Mouse (Mus musculus) midbrain, embryonic 16.5 days (tissue): ENCODE measurements around the gene Rsl24d1. TPM values are rescaled to one million over a fixed set of nuclear protein-coding genes. Genes with fewer than 3 reads are reported as not detected.
"Not testable (repeated sequence)": the region's sequence is repeated elsewhere in the genome, so short reads cannot be mapped to it uniquely, and the experiment has no call there.

Source experiments
- ATAC-seq: fragments of 200-750 bp; cut with Nextera tagmentation; 2 replicates; pipeline ENCODE4 v1.8.0; 2017; ENCODE audit warnings: moderate TSS enrichment
- H3K27ac ChIP-seq: fragments of 300-500 bp; sonication (generic); 2 replicates; pipeline ENCODE4 v1.5.1; 2014; ENCODE audit warnings: mild to moderate bottlenecking, low read length, mixed read lengths
- H3K27me3 ChIP-seq: fragments of 300-500 bp; sonication (generic); 2 replicates; pipeline ENCODE4 v1.6.1; 2014; ENCODE audit warnings: low read depth, low read length, mixed read lengths; ENCODE audit not compliant: control insufficient read depth, insufficient read depth
- H3K36me3 ChIP-seq: fragments of 300-500 bp; sonication (generic); 2 replicates; pipeline ENCODE4 v1.6.1; 2014; ENCODE audit warnings: mild to moderate bottlenecking, low read length, moderate library complexity, mixed read lengths; ENCODE audit not compliant: control insufficient read depth, insufficient read depth
- H3K4me1 ChIP-seq: fragments of 300-500 bp; sonication (generic); 2 replicates; pipeline ENCODE4 v1.6.1; 2014; ENCODE audit warnings: mild to moderate bottlenecking, low read length, mixed read lengths; ENCODE audit not compliant: control insufficient read depth, insufficient read depth
- H3K4me2 ChIP-seq: fragments of 300-500 bp; sonication (generic); 2 replicates; pipeline ENCODE4 v1.6.1; 2014; ENCODE audit warnings: mild to moderate bottlenecking, low read length, mixed read lengths
- H3K4me3 ChIP-seq: fragments of 300-500 bp; sonication (generic); 2 replicates; pipeline ENCODE4 v1.5.1; 2014; ENCODE audit warnings: low read depth, mild to moderate bottlenecking, low read length, moderate library complexity, mixed read lengths
- H3K9ac ChIP-seq: fragments of 300-500 bp; sonication (generic); 2 replicates; pipeline ENCODE4 v1.6.1; 2014; ENCODE audit warnings: low read depth, low read length, mixed read lengths
- H3K9me3 ChIP-seq: fragments of 300-500 bp; sonication (generic); replicated peaks from 2 replicates; pipeline ENCODE4 v1.6.1; 2014; ENCODE audit warnings: mild to moderate bottlenecking, low read length, mixed read lengths; ENCODE audit not compliant: control insufficient read depth, poor library complexity, severe bottlenecking
- WGBS: fragments of 180-500 bp; shearing (Covaris S2); extraction: QIAGEN DNeasy Blood & Tissue Kit; methylation state at CpG from one replicate; pipeline ENCODE4 v1.1.7; 2014; 5-methylcytosine and 5-hydroxymethylcytosine counted together
- polyA plus RNA-seq: library from polyadenylated mRNA; unstranded; fragments of >200 nt; fragmentation: Nextera tagmentation; extraction: Ambion mirVana; gene quantifications from 2 replicates; pipeline ENCODE4 v1.2.1, GENCODE M21; 2015

Gene Rsl24d1
- polyA plus RNA-seq, 1 experiment from 2014 or later: 103 TPM

GRCm38 (mm10) chr9:73116704-73117103 is 3.5 kb downstream of the Rsl24d1 start:
- H3K9ac ChIP-seq, H3K4me3 ChIP-seq, ATAC-seq, H3K9me3 ChIP-seq, H3K27ac ChIP-seq, H3K4me2 ChIP-seq, H3K27me3 ChIP-seq: not testable (repeated sequence)
- 91% methylated on average over 5 of the region's 6 CpGs for WGBS
- Histone ChIP-seq H3K36me3 (peaks cover 22% of the 10 kb centered on the region), H3K4me1 (peaks cover 12% of the 10 kb centered on the region)

DNA sequence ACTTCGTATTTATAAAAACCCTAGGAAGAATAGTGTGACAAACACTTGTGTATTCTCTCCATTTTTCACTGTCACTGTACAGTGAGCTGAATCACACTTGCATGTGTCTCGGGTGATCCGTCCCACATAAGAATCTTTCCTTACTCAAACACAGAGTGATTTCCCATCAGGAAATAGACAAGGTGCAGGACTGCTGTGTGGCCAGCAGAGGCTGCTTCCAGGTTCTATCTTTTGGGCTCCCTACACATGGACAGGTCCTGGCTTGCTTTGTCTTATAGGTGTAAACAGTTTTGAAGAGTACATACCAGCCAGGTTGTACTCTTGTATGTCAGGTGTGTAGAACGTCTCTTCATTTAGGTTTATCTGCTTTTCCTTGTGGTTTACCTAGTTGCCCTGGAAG is 4.8 kb downstream of the Rsl24d1 start:
- ATAC-seq: no peak
- peaks cover 22% of the 10 kb centered on the region for H3K36me3 ChIP-seq
- no peaks in the 10 kb centered on the region for H3K9me3 ChIP-seq
- WGBS: 92% methylated on average over 4 of the region's 4 CpGs
- no peaks in the 10 kb centered on the region for H3K27me3 ChIP-seq
- H3K27ac ChIP-seq: no peak overlapping the region
- H3K4me1 ChIP-seq: peaks cover 12% of the 10 kb centered on the region
- no peak overlapping the region for H3K4me3 ChIP-seq
- H3K4me2 ChIP-seq: no peak overlapping the region
- no peak overlapping the region for H3K9ac ChIP-seq

DNA sequence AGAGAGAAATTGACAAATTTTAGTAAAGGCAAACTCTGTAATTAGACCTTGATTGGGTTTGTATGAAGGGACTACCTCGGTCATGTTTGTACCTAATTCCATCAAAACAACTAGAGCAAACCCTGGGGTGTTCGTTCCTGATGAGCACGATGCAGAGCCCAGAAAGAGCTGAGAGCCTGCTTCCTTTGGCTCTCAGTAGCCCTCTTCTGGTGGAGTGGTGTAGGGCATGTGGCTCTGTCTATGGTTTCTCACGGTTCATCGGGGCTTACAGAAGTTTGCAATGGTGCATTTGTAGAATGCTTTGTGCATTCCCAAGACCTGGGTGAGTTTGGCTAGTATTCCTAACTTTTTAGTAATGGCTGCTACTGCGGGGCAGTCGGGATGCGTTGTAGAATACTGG is 8.5 kb downstream of the Rsl24d1 start:
- Histone ChIP-seq H3K36me3 (peaks cover 30% of the 10 kb centered on the region), H3K4me2 (no peak overlapping the region), H3K9ac (no peak overlapping the region), H3K4me3 (no peak overlapping the region), H3K4me1 (no peaks in the 10 kb centered on the region), H3K9me3 (no peaks in the 10 kb centered on the region), H3K27ac (no peak overlapping the region), H3K27me3 (no peaks in the 10 kb centered on the region)
- 75% methylated on average over 8 of the region's 8 CpGs for WGBS
- ATAC-seq: 0 out of 2 replicates have a peak, but pooled peaks have one; percentile 42

DNA sequence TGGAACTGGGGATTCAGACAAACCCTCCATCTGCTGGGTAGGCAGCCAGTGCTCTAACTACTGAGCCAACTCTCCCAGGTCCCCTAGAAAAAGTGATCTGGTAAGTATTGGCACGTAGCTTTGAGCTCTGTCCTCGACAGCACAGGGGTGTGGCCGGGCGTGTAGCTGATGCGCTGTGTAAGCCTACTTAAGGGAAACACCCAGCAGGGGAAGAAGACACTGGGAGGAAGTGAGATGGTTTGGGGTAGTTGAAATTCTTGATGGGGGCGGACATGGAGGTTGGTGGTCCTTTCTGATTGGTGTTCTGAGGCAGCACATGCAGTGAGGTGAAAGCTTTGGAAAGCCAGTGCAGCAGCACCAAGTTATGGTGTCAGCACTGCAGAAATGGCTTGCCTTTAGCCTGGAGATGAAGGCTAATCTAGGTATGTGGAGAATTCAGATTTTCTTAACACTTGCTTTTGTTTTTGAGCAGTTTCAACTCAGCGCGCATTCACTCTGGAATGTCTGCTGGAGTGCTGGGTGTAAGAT is 11.9 kb downstream of the Rsl24d1 start:
- 92% methylated on average over 8 of the region's 8 CpGs for WGBS
- H3K4me2 ChIP-seq: no peak overlapping the region
- no peak overlapping the region for H3K4me3 ChIP-seq
- H3K4me1 ChIP-seq: no peaks in the 10 kb centered on the region
- H3K9me3 ChIP-seq: no peaks in the 10 kb centered on the region
- no peak overlapping the region for H3K9ac ChIP-seq
- H3K27ac ChIP-seq: no peak overlapping the region
- ATAC-seq: no peak
- no peaks in the 10 kb centered on the region for H3K27me3 ChIP-seq
- peaks cover 33% of the 10 kb centered on the region for H3K36me3 ChIP-seq

DNA sequence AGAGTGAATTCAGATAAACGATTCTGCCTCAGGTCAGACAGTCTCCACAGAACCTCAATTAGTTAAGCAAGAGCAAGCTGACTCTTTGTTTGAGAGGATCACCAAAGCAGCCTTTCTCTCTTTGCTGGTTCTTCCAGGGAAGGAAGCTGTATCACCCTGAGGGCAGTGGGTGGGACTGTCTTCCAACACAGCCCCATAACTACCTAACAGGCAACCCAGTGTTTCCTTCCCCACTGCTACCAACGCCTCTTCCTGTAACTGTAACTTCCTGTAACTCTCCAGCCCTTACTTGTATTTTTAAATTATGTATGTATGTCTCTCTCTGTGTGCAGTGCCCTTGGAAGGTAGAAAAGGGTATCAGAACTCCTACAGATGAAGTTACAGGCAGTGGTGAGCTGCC is 14.2 kb downstream of the Rsl24d1 start:
- no peak overlapping the region for H3K4me3 ChIP-seq
- H3K4me2 ChIP-seq: no peak overlapping the region
- H3K9ac ChIP-seq: no peak overlapping the region
- no peak for ATAC-seq
- WGBS: 89% methylated on average over 2 of the region's 2 CpGs
- no peaks in the 10 kb centered on the region for H3K27me3 ChIP-seq
- peaks cover 19% of the 10 kb centered on the region for H3K36me3 ChIP-seq
- no peaks in the 10 kb centered on the region for H3K9me3 ChIP-seq
- H3K4me1 ChIP-seq: no peaks in the 10 kb centered on the region
- H3K27ac ChIP-seq: no peak overlapping the region

DNA sequence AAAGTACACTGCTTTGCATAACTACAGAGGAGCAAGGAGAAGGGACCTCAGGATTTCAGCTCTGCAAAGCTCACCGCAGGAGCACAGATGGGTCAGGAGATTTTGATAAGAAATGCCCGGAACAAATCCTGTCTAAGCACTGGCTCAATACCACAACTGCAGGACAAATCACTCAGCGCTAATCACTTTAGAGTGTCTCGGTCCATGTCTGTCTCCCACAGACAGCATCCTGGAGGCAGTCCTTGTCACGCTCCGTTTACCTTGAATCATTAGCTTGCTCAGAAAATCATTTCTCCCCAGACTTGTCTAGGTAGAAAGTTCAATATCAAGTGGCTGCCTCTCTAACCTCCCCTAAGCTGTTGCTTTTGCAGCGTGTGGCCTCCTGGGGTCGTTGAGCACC is 16.6 kb downstream of the Rsl24d1 start:
- WGBS: 43% methylated on average over 8 of the region's 8 CpGs

GRCm38 (mm10) chr9:73130529-73130928 is 17.3 kb downstream of the Rsl24d1 start:
- Histone ChIP-seq H3K9ac (no peak overlapping the region), H3K36me3 (peaks cover 12% of the 10 kb centered on the region), H3K4me1 (no peaks in the 10 kb centered on the region), H3K27ac (peak overlapping the region; percentile 24; the same call in 1 of the 2 replicates), H3K27me3 (no peaks in the 10 kb centered on the region), H3K9me3 (no peaks in the 10 kb centered on the region), H3K4me2 (no peak overlapping the region), H3K4me3 (no peak overlapping the region)
- ATAC-seq: no peak
- WGBS: 91% methylated on average over 4 of the region's 4 CpGs

More for the DNA sequence above, 16.6 kb downstream of the Rsl24d1 start:
- Histone ChIP-seq H3K27me3 (no peaks in the 10 kb centered on the region), H3K9me3 (no peaks in the 10 kb centered on the region), H3K9ac (no peak overlapping the region), H3K4me1 (no peaks in the 10 kb centered on the region), H3K4me2 (no peak overlapping the region), H3K27ac (no peak overlapping the region), H3K36me3 (peaks cover 12% of the 10 kb centered on the region), H3K4me3 (no peak overlapping the region)
- peak; percentile 71 for ATAC-seq

- H3K36me3 ChIP-seq: no peaks in the 10 kb centered on the region
- 77% methylated on average over 11 of the region's 11 CpGs for WGBS
- H3K4me3 ChIP-seq: no peak overlapping the region
- H3K27me3 ChIP-seq: no peaks in the 10 kb centered on the region
- no peak for ATAC-seq
- no peak overlapping the region for H3K27ac ChIP-seq
- no peak overlapping the region for H3K4me2 ChIP-seq
- no peaks in the 10 kb centered on the region for H3K4me1 ChIP-seq
- H3K9me3 ChIP-seq: no peaks in the 10 kb centered on the region
- no peak overlapping the region for H3K9ac ChIP-seq
These were observed 24.2 kb downstream of the Rsl24d1 start for GRCm38 (mm10) chr9:73137341-73137886.

GRCm38 (mm10) chr9:73154347-73154746 is 41.1 kb downstream of the Rsl24d1 start:
- WGBS: 55% methylated on average over 9 of the region's 9 CpGs
- no peak for ATAC-seq

More at GRCm38 (mm10) chr9:73154347-73154746, 41.1 kb downstream of the Rsl24d1 start:
- Histone ChIP-seq H3K27ac (no peak overlapping the region), H3K9me3 (no peaks in the 10 kb centered on the region), H3K4me2 (no peak overlapping the region), H3K9ac (no peak overlapping the region), H3K4me1 (no peaks in the 10 kb centered on the region), H3K4me3 (no peak overlapping the region), H3K27me3 (no peaks in the 10 kb centered on the region), H3K36me3 (no peaks in the 10 kb centered on the region)
